Mouse (Mus musculus) left cerebral cortex, postnatal 10 days (tissue): ENCODE measurements at regions not wholly inside any gene's neighbourhood (a gene's known extent, or its start where the extent isn't known, plus 50 kb on each side); places are given as distances from the start of the nearest gene placed in this dataset.

Source experiments
- DNase-seq, 2 experiments: peaks; one replicate each; pipeline ENCODE4 v3.0.0; 2021 to 2022; ENCODE audit warnings: low spot score in 2 of 2, mixed read lengths in 1 of 2; ENCODE audit errors: extremely low spot score in 1 of 2
- intact Hi-C: fragments of 180-260 bp; cut with DNase I; formaldehyde crosslinking; loops from one replicate; pipeline ENCODE4 v1.15.1; 2025

- DNase-seq, result peak in 1 of 2 experiments; percentile 38
- intact Hi-C loops, result no loop called here
Measured at GRCm38 (mm10) chr3:121618561-121618960, 52.0 kb upstream of the 4930432M17Rik start.

GRCm38 (mm10) chr3:121618161-121618560 is 52.4 kb upstream of the 4930432M17Rik start:
- DNase-seq, result no peak
- intact Hi-C loops, result no loop called here

GRCm38 (mm10) chr3:121617351-121617750 is 53.2 kb upstream of the 4930432M17Rik start:
- DNase-seq, result no peak
- intact Hi-C loops, result no loop called here

GRCm38 (mm10) chr3:121616075-121616474 is 54.5 kb upstream of the 4930432M17Rik start:
- DNase-seq, result no peak
- intact Hi-C loops, result no loop called here

- no peak for DNase-seq
- intact Hi-C loops, result no loop called here
Measured at GRCm38 (mm10) chr3:121614741-121615140, 55.8 kb upstream of the 4930432M17Rik start.

GRCm38 (mm10) chr3:121613224-121613623 is 57.3 kb upstream of the 4930432M17Rik start:
- DNase-seq, result no peak
- intact Hi-C loops, result no loop called here

- intact Hi-C loops, result no loop called here
- DNase-seq, result no peak
Measured at GRCm38 (mm10) chr3:121609845-121610244, 60.7 kb upstream of the 4930432M17Rik start.

GRCm38 (mm10) chr3:121609090-121609489 is 61.5 kb upstream of the 4930432M17Rik start:
- no peak for DNase-seq

GRCm38 (mm10) chr3:121604737-121605136 is 65.8 kb upstream of the 4930432M17Rik start:
- intact Hi-C loops, result no loop called here
- DNase-seq, result no peak

More at GRCm38 (mm10) chr3:121609090-121609489, 61.5 kb upstream of the 4930432M17Rik start:
- intact Hi-C loops, result no loop called here

- no peak for DNase-seq
- intact Hi-C loops, result no loop called here
Measured at GRCm38 (mm10) chr3:121604081-121604480, 66.5 kb upstream of the 4930432M17Rik start.

GRCm38 (mm10) chr3:121602826-121603370 is 67.7 kb upstream of the 4930432M17Rik start:
- DNase-seq, result no peak
- intact Hi-C loops, result no loop called here

- DNase-seq, result no peak
- intact Hi-C loops, result no loop called here
Measured at GRCm38 (mm10) chr3:121602082-121602561, 68.4 kb upstream of the 4930432M17Rik start.

- no peak for DNase-seq
- intact Hi-C loops, result no loop called here
Measured at GRCm38 (mm10) chr3:121600841-121601240, 68.6 kb upstream of the Slc44a3 start.

- intact Hi-C loops, result no loop called here
- DNase-seq, result no peak
Measured at GRCm38 (mm10) chr3:121600388-121600787, 68.2 kb upstream of the Slc44a3 start.

GRCm38 (mm10) chr3:121597988-121598387 is 65.8 kb upstream of the Slc44a3 start:
- intact Hi-C loops, result no loop called here
- no peak for DNase-seq

GRCm38 (mm10) chr3:121597203-121597602 is 65.0 kb upstream of the Slc44a3 start:
- no peak for DNase-seq
- intact Hi-C loops, result no loop called here

- DNase-seq, result no peak
- intact Hi-C loops, result no loop called here
Measured at GRCm38 (mm10) chr3:121594580-121594979, 62.4 kb upstream of the Slc44a3 start.

- intact Hi-C loops, result no loop called here
- no peak for DNase-seq
Measured at GRCm38 (mm10) chr3:121593598-121594117, 61.5 kb upstream of the Slc44a3 start.

- no peak for DNase-seq
- intact Hi-C loops, result no loop called here
Measured at GRCm38 (mm10) chr3:121593143-121593542, 60.9 kb upstream of the Slc44a3 start.

GRCm38 (mm10) chr3:121589494-121589885 is 57.3 kb upstream of the Slc44a3 start:
- no peak for DNase-seq
- intact Hi-C loops, result no loop called here
